Mouse (Mus musculus): ENCODE data around the gene Zbtb2. TPM values are rescaled to one million over a fixed set of nuclear protein-coding genes. Genes with fewer than 3 reads are reported as not detected.

Gene Zbtb2
- polyA plus RNA-seq (2014; fragmentation: Illumina TruSeq; extraction: RNeasy Lipid Tissue Mini Kit (QIAGEN cat#74804)), result 20.2 TPM

GRCm38 (mm10) chr10:4387701-4388383 lies at the start of gene Zbtb2:
Gene Zbtb2, minus strand, starts transcription at chr10:4388108.

GRCm38 (mm10) chr10:4432123-4432931 lies 44.4 kb upstream of the Zbtb2 start, which contains the start of the genes Rmnd1 and Armt1:
Gene Rmnd1, minus strand, starts transcription at chr10:4432388.
Gene Armt1, plus strand, starts transcription at chr10:4432467.

Other genes starting within 250 kb of the Zbtb2 start
- gene Akap12, start 121.7 kb downstream of the Zbtb2 start, polyA plus RNA-seq (2014; fragmentation: Illumina TruSeq; extraction: RNeasy Lipid Tissue Mini Kit (QIAGEN cat#74804)), result 13.0 TPM
- 48.6 TPM for gene Rmnd1, start 44.3 kb upstream of the Zbtb2 start, polyA plus RNA-seq (2014; fragmentation: Illumina TruSeq; extraction: RNeasy Lipid Tissue Mini Kit (QIAGEN cat#74804))
- 48.4 TPM for gene Armt1, start 44.4 kb upstream of the Zbtb2 start, polyA plus RNA-seq (2014; fragmentation: Illumina TruSeq; extraction: RNeasy Lipid Tissue Mini Kit (QIAGEN cat#74804))
- gene Ccdc170, start 94.4 kb upstream of the Zbtb2 start, polyA plus RNA-seq (2014; fragmentation: Illumina TruSeq; extraction: RNeasy Lipid Tissue Mini Kit (QIAGEN cat#74804)), result 3.8 TPM
- 161 TPM for gene Esr1, start 223.5 kb upstream of the Zbtb2 start, polyA plus RNA-seq (2014; fragmentation: Illumina TruSeq; extraction: RNeasy Lipid Tissue Mini Kit (QIAGEN cat#74804))